Mouse (Mus musculus): ENCODE data around the gene S1pr4.

- no peak for TF ChIP-seq POLR2A (IDR thresholded peaks at IDR 0.05; ENCODE audit: borderline replicate concordance, extremely low read depth, low read depth, low read length)
- TF ChIP-seq CTCF (IDR thresholded peaks at IDR 0.05; ENCODE audit: insufficient read depth, low read length), result no peak
Measured at GRCm38 (mm10) chr10:81460471-81460870, 39.5 kb downstream of the S1pr4 start.
